Mouse (Mus musculus): ENCODE measurements around the gene Pten.
"Not testable (repeated sequence)": the region's sequence is repeated elsewhere in the genome, so short reads cannot be mapped to it uniquely, and the experiment has no call there.

Gene Pten

DNA sequence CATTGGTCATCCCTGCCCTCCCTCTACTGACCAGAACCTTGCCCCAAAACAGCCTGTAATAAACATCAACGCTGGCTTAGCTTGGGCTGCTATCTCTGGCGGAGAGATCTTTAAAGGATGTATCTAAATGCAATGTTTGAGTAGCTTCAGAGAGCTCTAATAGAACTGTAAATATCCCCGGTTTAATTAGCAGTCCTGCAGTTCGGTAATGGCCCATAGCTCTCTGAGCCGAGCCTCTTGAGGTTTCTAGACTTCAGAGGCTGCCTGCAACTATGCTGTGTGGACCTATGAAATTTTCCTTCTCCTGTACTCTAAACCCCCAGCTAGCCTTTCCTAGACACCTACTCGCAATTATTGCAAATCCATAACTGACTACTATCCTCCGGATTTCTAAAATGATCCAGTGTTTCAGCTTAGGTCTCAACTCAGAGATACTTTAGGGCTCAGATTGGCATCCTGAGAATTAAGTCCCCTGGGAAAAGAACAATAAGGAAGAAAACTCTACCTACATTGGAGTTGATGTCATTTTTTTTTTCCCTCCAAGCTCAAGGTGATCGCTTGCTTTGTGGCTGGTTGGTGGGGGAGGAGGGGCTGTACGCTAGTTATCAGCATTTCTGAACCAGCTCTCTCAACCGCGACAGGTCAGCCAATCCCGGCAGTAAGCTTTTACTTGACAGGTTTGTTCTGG, 2.0 kb upstream of the Pten start:
- peak in 1 of 2 experiments; percentile 30 for DNase-seq

DNA sequence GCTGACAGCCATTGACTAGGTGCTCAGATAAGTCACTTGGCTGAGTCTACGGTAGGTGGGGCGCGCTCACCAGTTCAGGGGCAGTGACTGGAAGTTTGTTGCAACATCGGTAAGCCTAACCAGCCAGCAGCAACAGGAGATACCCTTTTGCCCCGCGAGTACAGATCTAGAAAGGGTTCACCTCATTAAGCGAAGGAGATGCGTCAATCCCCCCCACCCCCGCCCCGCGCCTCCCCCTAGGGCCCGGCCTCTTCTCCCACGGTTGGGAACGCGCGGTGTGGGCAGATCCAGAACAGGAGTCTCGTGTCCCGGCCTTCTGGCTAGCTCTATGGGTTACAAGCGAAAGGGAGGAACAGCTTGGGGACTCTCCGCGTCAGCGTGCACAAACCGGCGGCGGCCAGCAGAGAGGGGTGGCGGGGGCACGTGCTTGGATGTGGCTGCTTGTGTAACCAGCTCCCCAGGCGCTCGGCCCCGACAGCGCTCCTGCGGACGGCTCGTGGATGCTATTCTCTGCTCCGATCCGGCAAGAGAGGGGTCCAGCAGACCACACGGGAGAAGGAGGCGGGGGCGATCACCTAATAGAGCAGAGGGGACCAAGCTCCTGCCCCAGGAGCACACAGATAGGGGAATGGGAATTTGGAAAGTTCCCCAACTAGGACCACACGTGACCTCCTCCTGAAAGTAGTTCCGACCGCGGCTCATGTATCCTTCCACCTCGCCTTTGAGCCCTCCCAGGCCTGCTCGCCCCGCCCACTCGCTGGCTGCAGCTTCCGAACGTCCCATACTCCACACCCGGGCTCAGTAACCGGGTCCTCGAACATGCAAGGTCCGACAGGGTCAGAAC, 1.3 kb upstream of the Pten start:
- DNase-seq: peak; percentile 97 to 98

DNA sequence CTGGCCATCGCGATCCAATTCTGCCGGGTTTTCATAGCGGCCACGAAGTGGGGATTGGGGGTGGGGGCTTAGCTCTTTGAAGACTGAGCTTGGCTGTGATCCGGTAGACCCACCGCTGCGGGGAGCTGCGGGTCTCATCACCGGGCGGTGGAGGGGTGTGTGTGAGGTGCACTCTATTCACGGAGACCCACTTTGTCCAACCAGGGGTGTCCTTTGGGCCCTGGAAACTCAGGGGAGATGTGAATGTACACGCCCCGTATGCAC, 729 bp upstream of the Pten start:
- DNase-seq: no peak

GRCm38 (mm10) chr19:32757831-32758792, 815 bp downstream of the Pten start:
- peak in 1 of 2 experiments; percentile 76 for DNase-seq

DNA sequence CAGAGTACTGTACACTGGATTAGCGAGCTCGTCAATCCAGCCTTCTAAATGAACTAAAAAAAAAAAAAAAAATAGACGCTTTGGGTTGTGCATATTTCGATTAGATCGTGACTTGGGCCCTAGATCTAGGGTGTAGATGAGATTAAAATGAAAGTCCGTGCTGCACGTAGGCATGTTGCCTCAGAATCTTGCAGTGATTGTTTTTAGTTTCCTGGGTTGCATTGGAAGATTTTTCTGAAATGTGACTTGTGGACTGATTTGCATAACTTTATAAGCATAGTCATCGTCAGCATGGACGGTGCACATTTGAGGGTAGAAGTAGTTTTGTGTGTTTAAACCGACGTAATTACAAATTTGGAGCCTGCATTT, 1.5 kb downstream of the Pten start:
- no peak for DNase-seq

DNA sequence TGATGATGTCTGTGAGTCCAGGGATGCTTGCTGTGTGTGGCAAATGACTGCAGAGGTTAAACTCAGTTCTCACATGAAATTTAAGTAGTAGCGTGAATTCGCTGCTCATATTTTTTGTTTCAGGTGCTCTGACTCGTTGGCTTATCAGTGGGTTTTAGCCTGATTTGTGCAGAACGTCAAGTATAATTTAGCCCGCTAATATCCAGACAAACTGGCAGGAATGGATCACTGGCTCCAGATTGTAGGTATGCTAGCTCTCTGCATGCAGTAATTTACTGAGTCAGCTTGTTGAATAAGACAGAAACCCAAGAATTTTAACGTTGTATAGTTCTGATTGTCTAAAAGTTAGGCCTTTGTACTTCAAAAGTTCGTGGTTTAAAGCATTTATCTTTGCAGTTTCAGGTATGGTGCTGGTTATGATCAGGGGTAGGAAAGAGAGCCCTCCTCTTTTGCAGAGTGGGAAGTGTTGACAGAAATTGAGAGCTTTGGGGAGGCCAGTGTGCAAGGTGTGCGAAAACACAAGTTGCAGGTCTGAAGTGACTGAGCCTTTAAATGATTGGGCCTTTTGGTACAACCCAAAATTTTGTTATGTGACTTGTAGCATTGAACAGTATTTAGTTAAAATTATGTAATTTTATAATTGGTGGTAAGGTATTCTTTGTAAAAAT, 2.2 kb downstream of the Pten start:
- DNase-seq: no peak

DNA sequence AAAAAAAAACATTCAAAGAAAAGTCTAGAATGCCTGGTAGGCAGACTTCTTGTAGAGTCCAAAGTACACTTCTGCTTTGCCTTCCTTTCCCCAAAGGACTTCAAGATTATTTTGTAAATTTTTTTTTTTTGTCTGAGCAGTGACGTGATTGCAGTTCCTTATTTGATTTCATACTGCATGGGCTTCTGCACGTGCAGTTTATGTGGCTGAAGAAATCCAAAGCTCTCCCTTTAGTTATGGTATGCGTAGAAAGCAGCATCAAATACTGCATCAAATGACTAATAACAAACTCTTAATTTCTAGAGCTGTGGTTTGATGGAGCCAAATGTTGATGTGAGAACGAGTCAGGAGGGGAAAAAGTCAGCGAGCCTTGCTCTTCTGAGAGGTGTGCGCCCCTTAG, 3.2 kb downstream of the Pten start:
- DNase-seq: no peak

GRCm38 (mm10) chr19:32761162-32761561, 3.9 kb downstream of the Pten start:
- no peak for DNase-seq

- DNase-seq: no peak
Measured at GRCm38 (mm10) chr19:32762493-32762892, 5.2 kb downstream of the Pten start.

DNA sequence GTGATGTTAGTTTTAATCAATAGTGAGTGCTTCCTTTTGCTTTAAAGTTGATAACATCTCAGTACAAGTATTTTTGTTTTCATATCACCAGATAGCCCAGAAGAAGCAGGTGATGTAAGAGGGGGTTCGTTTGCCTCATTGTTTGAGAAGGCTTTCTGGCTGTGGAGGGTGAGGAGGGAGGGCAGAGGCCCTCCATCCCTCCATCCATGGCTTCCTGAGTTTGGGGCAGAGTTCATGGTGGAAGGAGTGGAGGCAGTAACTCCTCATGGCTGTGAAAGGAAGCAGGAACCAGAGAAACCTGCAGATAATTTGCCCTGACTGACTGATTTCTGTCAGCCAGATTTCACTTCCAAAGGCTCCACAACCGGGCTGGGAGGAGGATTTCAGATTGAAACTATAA, 21.1 kb downstream of the Pten start:
- DNase-seq: no peak

DNA sequence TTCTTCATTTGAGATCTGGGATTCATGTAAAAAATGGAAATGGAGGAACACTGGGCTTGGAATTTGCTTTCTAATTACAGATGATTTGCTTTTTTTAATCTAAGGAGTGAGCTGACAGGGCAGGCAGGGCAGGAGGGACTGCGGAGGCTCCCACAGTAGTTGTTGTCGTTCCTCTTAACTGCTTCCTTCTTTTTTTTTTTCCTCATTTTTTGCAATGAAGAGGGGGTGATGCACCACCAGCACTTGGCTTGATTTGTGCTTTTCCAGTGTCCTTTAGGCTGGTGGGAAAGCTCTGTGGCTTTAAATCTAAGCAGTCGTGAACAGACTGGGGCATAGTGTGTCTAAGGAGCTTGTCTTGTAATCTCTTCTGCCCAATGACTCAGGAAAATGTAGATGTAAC, 21.8 kb downstream of the Pten start:
- no peak for DNase-seq

DNA sequence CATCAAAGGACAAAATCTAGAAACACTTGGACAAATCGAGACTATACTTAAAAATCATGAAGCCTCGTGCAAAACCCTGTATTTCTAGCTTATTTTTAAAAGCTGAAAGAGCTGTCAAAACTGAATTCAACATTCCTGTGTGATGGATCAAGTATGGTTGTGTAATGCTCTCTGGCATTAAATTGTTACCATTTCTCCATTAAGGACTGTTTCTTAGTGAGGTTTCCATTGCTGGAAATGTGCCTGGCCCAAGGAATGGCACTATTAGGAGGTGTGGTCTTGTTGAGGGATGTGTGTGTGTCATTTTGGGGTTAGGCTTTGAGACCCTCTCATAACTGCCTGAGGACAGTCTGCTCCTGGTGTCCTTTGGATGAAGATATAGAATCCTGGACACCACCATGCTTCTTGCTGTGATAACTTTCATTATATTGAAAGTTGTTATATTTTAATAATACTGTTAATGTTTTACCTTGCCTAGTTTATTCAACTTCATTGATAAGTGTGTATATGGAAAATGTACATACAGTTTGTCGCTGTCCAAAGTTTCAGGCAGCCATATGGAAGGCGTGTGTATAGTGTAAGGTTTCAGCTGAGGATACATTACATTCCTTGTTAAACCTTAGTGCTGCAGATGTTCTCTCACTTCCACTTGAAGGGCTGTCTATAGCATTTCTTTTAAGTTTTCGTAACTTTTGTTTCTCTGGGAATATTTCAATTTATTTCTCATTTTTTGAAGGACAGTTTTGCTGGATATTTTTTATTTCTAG, 24.2 kb downstream of the Pten start:
- no peak for DNase-seq

DNA sequence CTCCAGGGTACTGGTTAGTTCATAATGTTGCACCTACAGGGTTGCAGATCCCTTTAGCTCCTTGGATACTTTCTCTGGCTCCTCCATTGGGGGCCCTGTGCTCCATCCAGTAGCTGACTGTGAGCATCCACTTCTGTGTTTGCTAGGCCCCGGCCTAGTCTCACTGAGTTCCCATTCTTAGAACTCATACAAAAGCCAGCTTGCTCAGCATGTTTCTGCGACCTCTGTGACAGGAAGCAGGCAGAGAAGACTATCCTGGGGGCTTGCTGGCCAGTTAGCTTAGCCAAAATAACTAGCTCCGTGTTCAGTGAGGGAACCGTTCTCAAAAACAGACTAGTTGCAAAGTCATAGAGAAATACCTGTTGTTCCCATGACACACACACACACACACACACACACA, 30.1 kb downstream of the Pten start:
- not testable (repeated sequence) for DNase-seq

- not testable (repeated sequence) for DNase-seq
Measured at GRCm38 (mm10) chr19:32788016-32788415, 30.7 kb downstream of the Pten start.

DNA sequence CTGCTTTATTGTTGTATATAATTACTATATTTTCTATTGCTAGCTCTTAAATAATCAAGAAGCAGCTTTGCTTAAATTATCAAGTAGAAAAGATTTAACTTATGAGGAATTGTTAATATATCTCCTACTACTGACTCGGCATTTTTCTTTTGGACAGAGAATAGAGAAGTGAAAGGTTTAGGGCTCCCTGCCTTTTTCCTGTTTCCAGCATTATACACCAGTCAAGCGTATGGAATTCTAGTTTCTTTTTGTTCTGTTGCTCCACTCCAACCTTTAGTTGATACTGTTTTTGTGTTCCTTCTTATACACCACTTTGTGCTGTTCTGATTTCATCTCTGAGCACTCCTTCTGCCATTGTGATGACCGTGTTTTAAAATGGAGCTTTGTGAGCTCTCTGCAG, 32.2 kb downstream of the Pten start:
- DNase-seq: no peak

DNA sequence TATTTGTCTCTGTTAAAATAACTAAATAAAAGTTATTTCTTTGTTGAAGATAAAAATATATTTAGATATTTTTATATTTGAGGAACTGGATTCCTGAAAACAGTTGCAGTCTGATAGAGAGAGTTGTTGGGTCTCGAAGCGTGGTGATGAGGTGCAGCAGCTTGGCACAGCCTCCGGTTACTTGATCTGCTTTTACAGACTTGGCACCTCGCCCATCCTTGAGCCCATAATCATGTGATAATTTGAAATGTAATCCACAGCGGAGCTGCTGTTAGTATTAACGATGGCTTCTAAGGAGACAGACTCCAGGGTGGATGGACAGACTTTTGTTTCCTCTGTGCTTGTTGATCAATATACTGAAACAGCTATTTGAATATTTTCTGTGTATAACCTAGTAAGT, 35.3 kb downstream of the Pten start:
- peak; percentile 72 to 86 for DNase-seq

- DNase-seq: no peak
Measured at GRCm38 (mm10) chr19:32793901-32794300, 36.6 kb downstream of the Pten start.

GRCm38 (mm10) chr19:32800557-32800956, 43.3 kb downstream of the Pten start:
- no peak for DNase-seq

- DNase-seq: no peak
Measured at GRCm38 (mm10) chr19:32804703-32805102, 47.4 kb downstream of the Pten start.

DNA sequence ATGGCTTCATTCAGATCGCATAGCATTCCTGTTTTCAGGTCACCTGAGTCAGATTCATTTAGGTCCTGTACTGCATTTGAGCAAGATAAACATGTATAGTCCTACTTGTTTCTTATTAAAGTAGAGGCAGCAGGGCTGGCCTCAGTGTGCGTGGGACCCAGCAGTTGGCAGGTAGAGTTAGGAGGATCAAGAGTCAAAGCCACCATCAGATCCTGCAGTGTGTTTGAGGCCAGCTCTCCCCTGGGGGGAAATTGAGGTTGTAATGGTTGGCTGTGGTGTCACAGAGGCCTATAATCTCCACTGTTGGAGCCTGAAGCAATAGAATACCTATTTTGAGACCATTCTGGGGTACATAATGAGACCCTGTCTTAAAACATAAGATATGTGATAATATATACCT, 50.3 kb downstream of the Pten start:
- DNase-seq: no peak

DNA sequence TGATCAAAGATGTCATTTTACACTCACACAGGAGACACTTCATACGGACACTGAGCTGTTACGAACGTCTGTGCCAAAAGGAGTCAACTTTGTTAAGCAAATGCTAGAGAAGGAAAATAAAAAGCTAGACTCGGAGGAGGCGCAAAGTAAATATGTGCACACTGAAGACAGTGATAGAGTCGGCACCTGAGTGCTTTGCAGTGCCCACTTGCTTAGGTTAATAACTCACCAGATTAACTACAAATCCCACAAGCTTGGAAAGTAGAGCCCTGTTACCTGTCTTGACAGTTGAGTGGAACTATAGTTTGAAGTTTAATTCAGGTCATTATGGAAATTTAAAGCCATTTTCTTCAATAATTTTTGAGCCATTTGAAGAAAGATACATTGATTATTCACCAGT, 51.4 kb downstream of the Pten start:
- no peak for DNase-seq

DNA sequence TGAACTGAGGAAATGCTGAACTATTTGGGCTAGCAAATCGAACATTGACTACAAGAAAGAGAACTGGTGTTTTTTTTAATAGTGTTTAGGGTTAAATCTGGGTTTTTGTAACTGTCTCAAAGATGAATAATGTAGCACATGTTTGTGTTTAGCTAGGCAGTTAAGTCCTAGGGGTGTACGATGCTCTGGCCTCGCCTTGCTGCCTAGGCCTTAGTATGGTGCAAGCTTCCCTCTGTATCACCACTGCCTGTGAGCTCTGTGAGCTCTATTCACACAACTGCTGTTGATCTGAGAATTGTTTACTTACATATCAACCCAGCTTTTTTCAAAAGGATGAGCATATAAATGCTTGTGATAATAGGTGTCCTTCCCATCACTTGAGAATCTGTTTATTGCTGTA, 51.8 kb downstream of the Pten start:
- DNase-seq: no peak
